Mouse (Mus musculus): ENCODE results near the gene Zbtb9. TPM values are rescaled to one million over a fixed set of nuclear protein-coding genes. Genes with fewer than 3 reads are reported as not detected.

Gene Zbtb9
- polyA plus RNA-seq, 1 experiment from 2014 or later: 10.3 TPM

DNA sequence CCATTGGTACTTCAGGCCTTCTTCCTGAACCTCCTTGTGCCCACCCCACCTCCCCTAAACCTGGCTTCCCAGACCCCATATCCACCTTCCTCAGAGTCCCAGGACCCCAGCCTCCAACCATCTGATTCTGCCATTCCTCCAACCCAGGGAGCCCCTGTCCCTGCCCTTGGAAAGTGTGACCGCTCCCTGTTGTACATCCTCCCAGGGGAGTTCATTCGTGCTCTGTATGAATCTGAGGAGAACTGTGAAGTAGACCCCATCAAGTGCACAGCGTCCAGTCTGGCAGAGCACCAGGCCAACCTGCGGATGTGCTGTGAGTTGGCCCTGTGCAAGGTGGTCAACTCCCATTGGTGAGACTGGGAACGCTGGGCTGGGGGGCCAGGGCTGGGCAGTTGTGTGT is 15.1 kb upstream of the Zbtb9 start:
- H3K36me3 ChIP-seq: peaks cover 73% of the 10 kb centered on the region
- no peak overlapping the region for H3K4me3 ChIP-seq
- no peak overlapping the region for H3K4me2 ChIP-seq
- no peak for ATAC-seq (ENCODE audit: insufficient number of reproducible peaks, low FRiP score)
- H3K4me1 ChIP-seq (replicated peaks): peaks cover 30% of the 10 kb centered on the region
- no peak overlapping the region for H3K9ac ChIP-seq
- H3K9me3 ChIP-seq (replicated peaks): no peaks in the 10 kb centered on the region
- H3K27ac ChIP-seq (ENCODE audit: poor library complexity, severe bottlenecking): no peak overlapping the region
- no peaks in the 10 kb centered on the region for H3K27me3 ChIP-seq (replicated peaks)
- WGBS: 91% methylated on average over 5 of the region's 5 CpGs

DNA sequence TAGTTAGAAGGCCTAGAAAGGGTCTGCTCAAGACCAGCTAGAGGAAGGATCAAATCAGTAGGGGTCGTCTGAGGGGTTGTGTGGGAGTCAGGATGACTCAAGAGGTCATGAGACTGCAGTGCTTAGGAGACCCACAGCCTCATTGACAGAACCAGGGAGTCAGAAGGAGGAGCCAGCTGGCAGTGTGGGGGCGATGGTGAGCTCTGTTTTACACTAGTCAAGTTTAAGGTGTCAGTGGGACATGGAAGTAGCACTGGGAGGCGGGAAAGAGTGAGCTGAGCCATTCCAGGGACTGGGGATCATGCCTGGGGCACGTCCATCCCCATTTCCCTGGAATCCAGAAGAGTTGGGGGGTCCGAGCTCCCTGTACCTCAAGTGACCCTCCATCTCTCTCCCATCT is 14.1 kb upstream of the Zbtb9 start:
- Histone ChIP-seq H3K4me3 (no peak overlapping the region), H3K27ac (ENCODE audit: poor library complexity, severe bottlenecking) (no peak overlapping the region), H3K4me2 (no peak overlapping the region), H3K9ac (no peak overlapping the region), H3K36me3 (peaks cover 80% of the 10 kb centered on the region), H3K4me1 (replicated peaks) (peaks cover 20% of the 10 kb centered on the region), H3K27me3 (replicated peaks) (no peaks in the 10 kb centered on the region), H3K9me3 (replicated peaks) (no peaks in the 10 kb centered on the region)
- 55% methylated on average over 5 of the region's 5 CpGs for WGBS
- ATAC-seq (ENCODE audit: insufficient number of reproducible peaks, low FRiP score): no peak

DNA sequence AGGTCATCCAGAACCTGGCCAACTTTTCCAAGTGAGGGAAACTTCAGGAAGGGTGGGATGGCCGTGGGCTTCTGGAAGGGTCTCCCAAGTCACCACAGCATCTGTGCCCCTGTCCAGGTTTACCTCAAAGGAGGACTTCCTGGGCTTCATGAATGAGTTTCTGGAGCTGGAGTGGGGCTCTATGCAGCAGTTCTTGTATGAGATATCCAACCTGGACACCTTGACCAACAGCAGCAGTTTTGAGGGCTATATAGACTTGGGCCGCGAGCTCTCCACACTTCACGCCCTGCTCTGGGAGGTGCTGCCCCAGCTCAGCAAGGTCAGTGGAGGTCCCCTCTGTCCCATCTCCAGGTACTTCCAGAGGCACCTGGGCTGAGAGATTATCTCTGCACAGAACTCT is 13.2 kb upstream of the Zbtb9 start:
- H3K27me3 ChIP-seq (replicated peaks): no peaks in the 10 kb centered on the region
- H3K27ac ChIP-seq (ENCODE audit: poor library complexity, severe bottlenecking): no peak overlapping the region
- peaks cover 90% of the 10 kb centered on the region for H3K36me3 ChIP-seq
- H3K9me3 ChIP-seq (replicated peaks): no peaks in the 10 kb centered on the region
- H3K4me3 ChIP-seq: no peak overlapping the region
- peaks cover 13% of the 10 kb centered on the region for H3K4me1 ChIP-seq (replicated peaks)
- H3K9ac ChIP-seq: no peak overlapping the region
- WGBS: 91% methylated on average over 4 of the region's 4 CpGs
- H3K4me2 ChIP-seq: no peak overlapping the region
- no peak for ATAC-seq (ENCODE audit: insufficient number of reproducible peaks, low FRiP score)

DNA sequence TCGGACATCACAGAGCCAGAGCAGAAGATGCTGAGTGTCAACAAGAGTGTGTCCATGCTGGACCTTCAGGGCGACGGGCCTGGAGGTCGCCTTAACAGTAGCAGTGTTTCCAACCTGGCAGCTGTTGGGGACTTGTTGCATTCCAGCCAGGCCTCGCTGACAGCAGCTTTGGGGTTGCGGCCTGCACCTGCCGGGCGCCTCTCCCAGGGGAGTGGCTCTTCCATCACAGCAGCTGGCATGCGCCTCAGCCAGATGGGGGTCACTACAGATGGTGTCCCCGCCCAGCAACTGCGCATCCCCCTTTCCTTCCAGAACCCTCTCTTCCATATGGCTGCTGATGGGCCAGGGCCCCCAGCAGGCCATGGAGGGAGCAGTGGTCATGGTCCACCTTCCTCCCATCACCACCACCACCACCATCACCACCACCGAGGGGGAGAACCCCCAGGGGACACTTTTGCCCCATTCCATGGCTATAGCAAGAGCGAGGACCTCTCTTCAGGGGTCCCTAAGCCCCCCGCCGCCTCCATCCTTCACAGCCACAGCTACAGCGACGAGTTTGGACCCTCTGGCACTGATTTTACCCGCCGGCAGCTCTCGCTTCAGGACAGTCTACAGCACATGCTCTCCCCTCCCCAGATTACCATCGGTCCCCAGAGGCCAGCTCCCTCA is 11.3 kb upstream of the Zbtb9 start:
- Histone ChIP-seq H3K9me3 (replicated peaks) (no peaks in the 10 kb centered on the region), H3K9ac (no peak overlapping the region), H3K27ac (ENCODE audit: poor library complexity, severe bottlenecking) (no peak overlapping the region), H3K4me1 (replicated peaks) (peaks cover 1% of the 10 kb centered on the region; the same call in 1 of the 2 replicates), H3K4me3 (no peak overlapping the region), H3K36me3 (peaks cover 96% of the 10 kb centered on the region), H3K27me3 (replicated peaks) (no peaks in the 10 kb centered on the region), H3K4me2 (no peak overlapping the region)
- ATAC-seq (ENCODE audit: insufficient number of reproducible peaks, low FRiP score): no peak
- WGBS: 88% methylated on average over 20 of the region's 21 CpGs

DNA sequence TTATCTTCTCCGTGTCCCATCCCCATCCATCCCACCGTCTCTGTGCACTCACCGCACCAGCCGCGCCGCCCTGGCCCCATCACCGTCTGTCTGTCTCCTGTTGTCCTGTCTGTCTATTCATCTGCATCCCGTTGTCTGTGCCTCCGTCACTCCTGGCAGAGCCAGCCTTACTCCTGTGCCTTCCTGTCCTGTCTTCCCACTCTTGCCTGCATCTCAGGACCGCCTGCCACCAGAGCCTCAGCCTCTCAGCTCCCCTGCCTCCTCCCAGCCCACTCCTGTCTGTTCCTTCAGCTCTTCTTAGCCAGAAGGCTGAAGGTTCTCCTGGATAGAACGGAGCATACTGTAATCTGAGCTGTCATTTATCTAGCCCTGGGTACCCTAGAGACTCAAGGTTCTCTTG is 6.0 kb upstream of the Zbtb9 start:
- Histone ChIP-seq H3K4me1 (replicated peaks) (peaks cover 10% of the 10 kb centered on the region), H3K9ac (no peak overlapping the region), H3K4me2 (no peak overlapping the region), H3K9me3 (replicated peaks) (no peaks in the 10 kb centered on the region), H3K4me3 (no peak overlapping the region), H3K36me3 (peaks cover 65% of the 10 kb centered on the region), H3K27me3 (replicated peaks) (no peaks in the 10 kb centered on the region), H3K27ac (ENCODE audit: poor library complexity, severe bottlenecking) (no peak overlapping the region)
- WGBS: 86% methylated on average over 11 of the region's 11 CpGs
- no peak for ATAC-seq (ENCODE audit: insufficient number of reproducible peaks, low FRiP score)

DNA sequence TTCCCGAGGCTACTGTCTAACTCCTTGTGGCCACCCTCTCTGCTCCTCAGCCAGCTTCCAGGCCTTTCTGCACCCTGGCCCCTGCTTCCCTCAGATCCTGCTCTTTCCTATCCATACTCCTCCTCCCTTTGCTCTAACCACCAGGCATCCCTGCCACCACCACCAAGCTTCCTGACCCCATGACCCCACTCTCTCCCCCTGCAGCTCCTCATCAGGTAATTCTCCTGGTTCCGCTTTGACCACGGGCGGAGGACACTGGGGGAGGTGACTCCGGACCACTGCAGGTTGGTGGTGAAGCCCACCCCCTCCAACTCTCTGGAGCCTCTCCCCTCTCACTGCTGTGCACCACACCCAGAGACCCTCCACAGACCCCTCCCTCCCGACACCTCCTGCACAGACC is 5.5 kb upstream of the Zbtb9 start:
- Histone ChIP-seq H3K4me3 (no peak overlapping the region), H3K4me1 (replicated peaks) (peaks cover 13% of the 10 kb centered on the region), H3K9me3 (replicated peaks) (no peaks in the 10 kb centered on the region), H3K27ac (ENCODE audit: poor library complexity, severe bottlenecking) (no peak overlapping the region), H3K27me3 (replicated peaks) (no peaks in the 10 kb centered on the region), H3K4me2 (no peak overlapping the region), H3K9ac (no peak overlapping the region), H3K36me3 (peaks cover 60% of the 10 kb centered on the region)
- ATAC-seq (ENCODE audit: insufficient number of reproducible peaks, low FRiP score): no peak
- WGBS: 84% methylated on average over 6 of the region's 6 CpGs

DNA sequence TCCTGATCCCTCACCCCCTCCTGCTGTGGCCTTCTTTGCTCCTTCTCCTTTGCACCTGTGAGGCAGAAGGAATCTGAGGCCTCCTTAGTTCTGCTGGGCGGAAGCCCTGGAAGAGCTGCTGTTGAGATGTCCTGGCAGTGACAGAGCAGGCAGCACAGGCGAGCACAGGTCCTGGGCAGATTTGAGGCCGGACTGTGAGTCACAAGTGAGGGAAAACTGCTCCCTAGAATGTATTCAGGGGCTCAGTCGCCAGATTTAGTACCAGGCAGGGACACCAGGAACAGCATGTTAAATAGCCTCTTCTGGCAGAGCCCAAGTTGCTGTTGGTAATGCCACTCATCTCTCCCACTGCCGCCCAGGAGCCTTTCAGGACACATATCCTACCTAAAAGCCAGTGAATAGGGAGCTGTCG is 4.8 kb upstream of the Zbtb9 start:
- 82% methylated on average over 6 of the region's 6 CpGs for WGBS
- ATAC-seq (ENCODE audit: insufficient number of reproducible peaks, low FRiP score): no peak

GRCm38 (mm10) chr17:26969257-26969656 is 3.7 kb upstream of the Zbtb9 start:
- Histone ChIP-seq H3K4me2 (no peak overlapping the region), H3K9ac (0 out of 2 replicates have a peak overlapping the region, but pooled peaks have one; percentile 1), H3K27me3 (replicated peaks) (no peaks in the 10 kb centered on the region), H3K36me3 (peaks cover 47% of the 10 kb centered on the region), H3K4me3 (no peak overlapping the region), H3K9me3 (replicated peaks) (no peaks in the 10 kb centered on the region), H3K4me1 (replicated peaks) (peaks cover 21% of the 10 kb centered on the region), H3K27ac (ENCODE audit: poor library complexity, severe bottlenecking) (no peak overlapping the region)
- 77% methylated on average over 6 of the region's 6 CpGs for WGBS
- no peak for ATAC-seq (ENCODE audit: insufficient number of reproducible peaks, low FRiP score)

More for the DNA sequence above, 4.8 kb upstream of the Zbtb9 start:
- H3K9ac ChIP-seq: no peak overlapping the region
- peaks cover 53% of the 10 kb centered on the region for H3K36me3 ChIP-seq
- no peaks in the 10 kb centered on the region for H3K9me3 ChIP-seq (replicated peaks)
- no peak overlapping the region for H3K4me3 ChIP-seq
- no peak overlapping the region for H3K4me2 ChIP-seq
- H3K27ac ChIP-seq (ENCODE audit: poor library complexity, severe bottlenecking): no peak overlapping the region
- H3K4me1 ChIP-seq (replicated peaks): peaks cover 13% of the 10 kb centered on the region
- no peaks in the 10 kb centered on the region for H3K27me3 ChIP-seq (replicated peaks)

GRCm38 (mm10) chr17:26970221-26970620 is 2.7 kb upstream of the Zbtb9 start:
- ATAC-seq (ENCODE audit: insufficient number of reproducible peaks, low FRiP score): no peak
- no peaks in the 10 kb centered on the region for H3K9me3 ChIP-seq (replicated peaks)
- H3K4me3 ChIP-seq: no peak overlapping the region
- 47% methylated on average over 12 of the region's 12 CpGs for WGBS
- H3K4me1 ChIP-seq (replicated peaks): peaks cover 31% of the 10 kb centered on the region
- no peak overlapping the region for H3K9ac ChIP-seq
- H3K27ac ChIP-seq (ENCODE audit: poor library complexity, severe bottlenecking): no peak overlapping the region
- H3K36me3 ChIP-seq: peaks cover 47% of the 10 kb centered on the region
- no peak overlapping the region for H3K4me2 ChIP-seq
- no peaks in the 10 kb centered on the region for H3K27me3 ChIP-seq (replicated peaks)

DNA sequence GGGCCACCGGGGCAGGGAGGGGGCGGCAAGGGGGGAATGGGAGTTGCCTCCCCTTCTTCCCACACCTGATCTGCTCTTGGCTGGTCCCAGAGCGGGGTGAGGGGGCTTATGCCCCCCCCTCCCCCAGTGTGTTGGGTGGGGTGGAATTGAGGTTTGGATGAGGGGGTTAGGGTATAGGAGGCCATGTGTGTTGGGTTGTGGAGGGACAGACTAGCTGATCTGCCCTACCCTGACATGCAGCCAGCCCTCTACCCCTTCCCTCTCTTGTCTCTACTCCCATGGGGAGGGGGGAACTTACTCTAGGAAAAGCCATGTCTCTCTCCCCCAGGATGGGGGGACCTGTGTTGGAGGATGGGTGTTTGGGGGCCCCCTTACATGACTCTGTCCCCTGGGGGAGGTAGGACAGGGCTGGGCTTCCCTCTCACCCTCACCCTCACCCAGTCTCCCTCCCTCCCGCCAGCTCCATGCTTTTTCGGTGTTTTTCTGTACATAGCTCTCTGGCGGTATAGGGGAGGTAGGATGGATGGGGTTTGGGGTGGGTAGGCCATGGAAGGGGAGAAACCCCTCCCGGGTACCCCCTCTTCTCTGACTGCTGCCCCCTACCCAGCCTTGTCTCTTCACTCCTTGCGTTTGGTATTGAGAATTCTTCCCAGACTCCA is 1.6 kb upstream of the Zbtb9 start:
- WGBS: 59% methylated on average over 8 of the region's 8 CpGs
- H3K27ac ChIP-seq (ENCODE audit: poor library complexity, severe bottlenecking): no peak overlapping the region
- peaks cover 31% of the 10 kb centered on the region for H3K4me1 ChIP-seq (replicated peaks)
- no peaks in the 10 kb centered on the region for H3K27me3 ChIP-seq (replicated peaks)
- ATAC-seq (ENCODE audit: insufficient number of reproducible peaks, low FRiP score): no peak
- no peak overlapping the region for H3K4me3 ChIP-seq
- peaks cover 47% of the 10 kb centered on the region for H3K36me3 ChIP-seq
- H3K9ac ChIP-seq: 0 out of 2 replicates have a peak overlapping the region, but pooled peaks have one; percentile 51
- H3K9me3 ChIP-seq (replicated peaks): no peaks in the 10 kb centered on the region
- peak overlapping the region; percentile 91 for H3K4me2 ChIP-seq

DNA sequence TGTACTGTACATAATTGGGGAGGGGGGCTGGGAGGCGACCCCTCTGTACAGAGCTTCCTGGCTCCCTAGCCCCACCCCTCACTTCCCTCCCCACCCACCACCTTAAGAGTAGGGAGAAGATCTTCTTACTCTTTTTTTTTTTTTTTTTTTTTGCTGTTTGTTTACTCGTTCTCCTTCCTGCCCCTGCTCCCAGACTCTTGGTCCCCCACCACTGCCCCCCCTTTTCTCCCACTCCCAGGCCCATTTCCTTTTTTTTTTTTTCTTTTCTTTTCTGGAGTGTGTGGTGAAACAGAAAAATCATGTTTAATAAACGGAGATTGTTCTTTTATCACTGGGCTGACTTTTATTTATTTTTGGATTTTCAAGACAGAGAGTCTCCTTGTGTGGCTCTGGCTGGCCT is 860 bp upstream of the Zbtb9 start:
- peak overlapping the region; percentile 72; the same call in 1 of the 2 replicates for H3K27ac ChIP-seq (ENCODE audit: poor library complexity, severe bottlenecking)
- no peaks in the 10 kb centered on the region for H3K27me3 ChIP-seq (replicated peaks)
- WGBS: 1% methylated on average over 3 of the region's 3 CpGs
- peak overlapping the region; percentile 89 for H3K4me3 ChIP-seq
- peaks cover 31% of the 10 kb centered on the region for H3K4me1 ChIP-seq (replicated peaks)
- no peak for ATAC-seq (ENCODE audit: insufficient number of reproducible peaks, low FRiP score)
- peaks cover 47% of the 10 kb centered on the region for H3K36me3 ChIP-seq
- H3K9ac ChIP-seq: peak overlapping the region; percentile 83
- no peaks in the 10 kb centered on the region for H3K9me3 ChIP-seq (replicated peaks)
- H3K4me2 ChIP-seq: peak overlapping the region; percentile 91

All from heart, embryonic 12.5 days (tissue).